Mouse (Mus musculus) C2C12 (cell line): ENCODE results near the gene Sugp2. TPM values are rescaled to one million over a fixed set of nuclear protein-coding genes. Genes with fewer than 3 reads are reported as not detected.

Source experiments
- H3K27me3 ChIP-seq: one replicate; pipeline ENCODE4 v1.6.1; 2011; ENCODE audit not compliant: control insufficient read depth, insufficient read depth, insufficient read length
- H3K36me3 ChIP-seq: one replicate; pipeline ENCODE4 v1.6.1; 2011; ENCODE audit not compliant: control insufficient read depth, insufficient read depth
- H3K4me3 ChIP-seq: one replicate; pipeline ENCODE4 v1.5.1; 2011; ENCODE audit warnings: mild to moderate bottlenecking, control low read depth; ENCODE audit not compliant: poor library complexity, insufficient read depth, severe bottlenecking
- H3K79me2 ChIP-seq: one replicate; pipeline ENCODE4 v1.6.1; 2011; ENCODE audit not compliant: control insufficient read depth, insufficient read depth
- H3K79me3 ChIP-seq: one replicate; pipeline ENCODE4 v1.6.1; 2011; ENCODE audit warnings: low read depth, control low read depth
- H3ac ChIP-seq: one replicate; pipeline ENCODE3; 2011; ENCODE audit warnings: low read depth; ENCODE audit not compliant: control insufficient read depth, insufficient read length
- CEBPB ChIP-seq: IDR thresholded peaks from one replicate; pipeline ENCODE4 v1.6.1; 2011; ENCODE audit warnings: low read depth, mild to moderate bottlenecking, control low read depth, moderate library complexity
- CTCF ChIP-seq: IDR thresholded peaks from one replicate; pipeline ENCODE4 v1.5.1; 2011; ENCODE audit not compliant: control insufficient read depth, insufficient read depth, insufficient read length
- FOSL1 ChIP-seq: IDR thresholded peaks from one replicate; pipeline ENCODE4 v1.8.0; 2011; ENCODE audit warnings: mild to moderate bottlenecking, low read length; ENCODE audit not compliant: poor library complexity, insufficient read depth, severe bottlenecking
- MAX ChIP-seq: IDR thresholded peaks from one replicate; pipeline ENCODE4 v1.6.1; 2011; ENCODE audit warnings: mild to moderate bottlenecking, control low read depth
- MYOD1 ChIP-seq: IDR thresholded peaks from one replicate; pipeline ENCODE4 v1.6.1; 2011; ENCODE audit warnings: low read depth; ENCODE audit not compliant: control insufficient read depth, insufficient read length
- MYOG ChIP-seq: IDR thresholded peaks from one replicate; pipeline ENCODE4 v1.6.1; 2011; ENCODE audit not compliant: control insufficient read depth, insufficient read length; ENCODE audit errors: extremely low read depth
- USF1 ChIP-seq: IDR thresholded peaks from one replicate; pipeline ENCODE4 v1.6.1; 2011; ENCODE audit warnings: low read depth, mild to moderate bottlenecking, control low read depth, moderate library complexity
- polyA plus RNA-seq: library from polyadenylated mRNA; unstranded; fragments of >200 nt; fragmentation: generic; extraction: Trizol; gene quantifications from one replicate; pipeline ENCODE4 v1.2.1, GENCODE M21; 2012; ENCODE audit warnings: missing spikeins

Sugp2 gene
- polyA plus RNA-seq, 1 experiment, result 7.8 TPM

DNA sequence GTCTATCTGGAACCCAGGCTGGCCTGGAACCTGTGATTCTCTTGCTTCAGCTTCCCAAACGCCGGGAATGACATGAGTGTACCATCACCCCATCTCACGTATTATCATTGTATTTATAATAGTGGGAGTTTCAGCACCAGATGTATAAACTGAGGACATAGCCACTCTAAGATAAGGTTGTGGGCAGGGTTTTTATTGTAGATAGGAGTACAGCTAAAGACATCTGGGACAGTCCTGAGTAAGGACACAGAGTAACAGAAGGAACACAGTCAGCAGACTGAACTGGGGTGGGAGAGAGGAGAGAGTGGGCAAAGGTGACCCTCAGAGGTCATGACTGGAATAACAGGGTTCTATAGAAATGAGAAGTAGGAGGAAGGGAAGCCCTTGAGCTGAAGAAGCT lies 33.6 kb downstream of the Sugp2 start:
- Histone ChIP-seq H3K36me3 (peaks cover under 1% of the 10 kb centered on the region), H3ac (no peak overlapping the region), H3K79me3 (no peaks in the 10 kb centered on the region), H3K27me3 (no peaks in the 10 kb centered on the region), H3K4me3 (no peak overlapping the region), H3K79me2 (no peaks in the 10 kb centered on the region)
- TF ChIP-seq MYOG (no peak), CEBPB (no peak), MAX (no peak), FOSL1 (no peak)

DNA sequence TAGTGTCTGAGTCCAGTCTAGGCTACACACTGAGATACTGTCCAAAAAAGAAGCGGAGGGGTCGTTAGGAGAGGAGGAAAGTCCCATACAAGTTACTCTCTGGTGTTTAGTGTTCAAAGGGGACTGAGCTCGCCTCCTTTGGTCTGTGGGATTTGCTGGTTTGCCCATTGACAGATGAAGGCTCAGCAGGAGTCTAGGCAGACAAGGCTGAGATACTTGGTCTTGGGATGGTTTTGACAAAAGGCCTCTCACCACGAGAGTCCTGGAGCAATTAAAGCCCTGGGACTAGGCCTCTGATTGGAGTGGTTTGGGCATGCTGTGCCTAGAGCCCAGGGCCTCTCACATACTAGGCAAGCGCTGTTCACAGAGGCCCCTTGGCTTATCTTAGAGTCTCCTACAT lies 34.3 kb downstream of the Sugp2 start:
- H3K79me3 ChIP-seq, result no peaks in the 10 kb centered on the region
- no peaks in the 10 kb centered on the region for H3K27me3 ChIP-seq
- H3K36me3 ChIP-seq, result no peaks in the 10 kb centered on the region
- H3ac ChIP-seq, result no peak overlapping the region
- H3K79me2 ChIP-seq, result no peaks in the 10 kb centered on the region
- no peak overlapping the region for H3K4me3 ChIP-seq
- TF ChIP-seq FOSL1, result no peak
- no peak for TF ChIP-seq CEBPB
- TF ChIP-seq MAX, result no peak
- TF ChIP-seq USF1, result no peak
- TF ChIP-seq MYOD1, result no peak
- TF ChIP-seq MYOG, result no peak
- no peak for TF ChIP-seq CTCF

DNA sequence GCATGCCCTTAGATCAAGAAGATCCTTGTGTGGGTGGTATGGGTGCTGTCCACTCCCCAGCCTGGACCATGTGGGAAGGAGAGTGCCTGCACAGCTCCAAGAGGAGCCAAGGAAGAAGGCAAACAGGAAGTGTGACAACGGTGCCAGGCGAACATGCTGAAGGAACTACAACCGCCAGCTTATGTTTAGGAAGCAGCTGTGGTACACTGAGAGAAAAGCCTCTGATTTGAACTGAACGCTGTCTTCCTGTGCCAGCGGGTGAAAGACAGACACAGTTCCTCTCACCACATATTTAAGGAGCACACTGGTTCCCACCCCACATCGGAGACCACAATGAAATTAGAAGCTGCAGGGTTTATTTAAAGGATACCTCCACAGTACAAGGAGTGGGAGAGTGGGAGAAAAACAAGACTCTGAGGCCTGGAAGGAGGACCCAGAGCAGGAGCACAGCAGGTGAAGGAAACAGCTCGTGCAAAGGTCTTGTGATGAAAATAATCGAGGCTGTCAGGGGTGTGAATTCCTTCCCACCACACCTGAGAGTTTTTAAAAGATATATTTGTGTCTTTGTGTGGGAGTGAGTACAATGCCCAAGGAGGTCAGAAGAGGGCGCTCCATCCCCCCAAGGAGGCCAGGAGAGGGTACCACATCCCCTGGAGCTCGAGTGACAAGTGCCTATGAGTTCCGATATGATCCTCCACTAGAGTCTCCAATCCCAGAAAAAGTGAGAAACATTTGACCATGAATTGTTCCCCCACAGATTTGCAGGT lies 35.0 kb downstream of the Sugp2 start:
- TF ChIP-seq MYOD1 (no peak), FOSL1 (no peak), MYOG (no peak), CTCF (no peak), USF1 (no peak), MAX (no peak), CEBPB (no peak)
- no peaks in the 10 kb centered on the region for H3K27me3 ChIP-seq

DNA sequence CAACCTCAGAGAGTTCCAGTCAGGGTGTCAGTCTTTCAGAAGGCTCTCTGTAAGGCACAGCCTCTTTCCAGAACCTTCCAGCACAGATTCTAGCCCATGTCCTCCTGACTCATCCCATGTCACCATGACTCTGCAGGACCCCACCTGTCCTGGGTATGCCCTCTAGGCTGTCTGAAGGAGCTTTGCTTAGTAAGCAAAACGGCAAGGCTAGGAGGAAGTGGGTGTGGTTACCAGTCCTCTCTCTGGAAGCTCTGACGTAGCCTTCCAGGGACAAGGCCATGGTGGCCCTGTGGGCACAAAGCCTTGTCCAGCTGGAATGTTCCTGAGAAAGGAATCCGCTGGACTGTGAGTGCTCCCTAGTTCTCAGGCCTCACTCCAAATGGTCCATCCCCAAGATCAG lies 38.9 kb downstream of the Sugp2 start:
- no peak for TF ChIP-seq FOSL1
- no peak for TF ChIP-seq MYOD1
- no peak for TF ChIP-seq MYOG
- no peak for TF ChIP-seq CTCF
- TF ChIP-seq CEBPB, result no peak
- no peak for TF ChIP-seq MAX
- TF ChIP-seq USF1, result no peak
- Histone ChIP-seq H3K79me3 (no peaks in the 10 kb centered on the region), H3K79me2 (no peaks in the 10 kb centered on the region), H3K4me3 (no peak overlapping the region), H3ac (no peak overlapping the region), H3K36me3 (no peaks in the 10 kb centered on the region), H3K27me3 (no peaks in the 10 kb centered on the region)

More for the DNA sequence above, 35.0 kb downstream of the Sugp2 start:
- H3K4me3 ChIP-seq, result no peak overlapping the region
- no peaks in the 10 kb centered on the region for H3K79me2 ChIP-seq
- H3ac ChIP-seq, result no peak overlapping the region
- no peaks in the 10 kb centered on the region for H3K79me3 ChIP-seq
- H3K36me3 ChIP-seq, result no peaks in the 10 kb centered on the region

DNA sequence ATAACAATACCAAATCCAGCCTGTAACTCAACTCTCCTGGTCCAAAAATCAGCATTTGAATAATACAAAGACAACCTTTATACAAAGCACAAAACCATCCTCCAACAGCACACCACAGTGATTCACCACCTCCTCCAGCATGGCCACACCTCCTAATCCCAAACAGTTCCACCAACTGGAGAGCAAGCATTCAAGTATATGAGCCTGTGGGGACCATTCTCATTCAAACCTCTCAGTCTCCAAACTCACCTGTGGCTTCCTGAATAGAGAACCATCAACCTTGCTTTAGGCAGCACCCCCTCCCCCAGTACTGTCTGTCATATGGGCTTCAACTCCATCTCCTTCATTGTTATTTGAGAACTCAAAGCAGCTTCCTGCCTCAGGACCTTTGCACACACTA lies 40.3 kb downstream of the Sugp2 start:
- no peak overlapping the region for H3ac ChIP-seq

DNA sequence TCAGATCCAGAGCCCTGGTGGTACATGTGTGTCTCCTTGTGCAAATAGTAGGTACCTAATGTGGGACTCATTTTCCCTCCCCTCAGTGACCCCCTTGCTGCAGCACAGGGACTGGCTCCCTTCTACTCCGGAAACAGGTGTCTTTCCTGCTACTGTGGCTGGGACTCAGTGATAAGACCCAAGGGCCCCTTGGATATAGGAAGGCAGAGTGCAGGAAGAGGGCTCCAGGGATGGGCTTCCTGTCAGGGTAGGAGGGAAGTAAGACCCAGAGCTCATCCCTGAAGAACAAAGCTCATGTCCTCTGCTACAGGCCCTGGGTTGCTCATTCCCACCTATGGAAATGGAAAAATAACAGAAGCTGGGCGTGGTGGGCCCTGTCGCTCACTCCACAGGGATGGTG lies 42.5 kb downstream of the Sugp2 start:
- Histone ChIP-seq H3ac (no peak overlapping the region), H3K27me3 (no peaks in the 10 kb centered on the region), H3K4me3 (no peak overlapping the region), H3K79me2 (no peaks in the 10 kb centered on the region), H3K36me3 (no peaks in the 10 kb centered on the region), H3K79me3 (no peaks in the 10 kb centered on the region)
- no peak for TF ChIP-seq USF1
- no peak for TF ChIP-seq MYOG
- no peak for TF ChIP-seq MAX
- no peak for TF ChIP-seq CEBPB
- no peak for TF ChIP-seq CTCF

More for the DNA sequence above, 40.3 kb downstream of the Sugp2 start:
- H3K4me3 ChIP-seq, result no peak overlapping the region
- no peaks in the 10 kb centered on the region for H3K27me3 ChIP-seq
- H3K79me2 ChIP-seq, result no peaks in the 10 kb centered on the region
- no peak for TF ChIP-seq MYOG
- TF ChIP-seq MYOD1, result no peak
- TF ChIP-seq CEBPB, result no peak
- TF ChIP-seq FOSL1, result no peak
- TF ChIP-seq USF1, result no peak
- no peak for TF ChIP-seq MAX
- TF ChIP-seq CTCF, result no peak
- no peaks in the 10 kb centered on the region for H3K36me3 ChIP-seq
- H3K79me3 ChIP-seq, result no peaks in the 10 kb centered on the region
